Mouse (Mus musculus): Measurements from ENCODE around the gene Elane.

- TF ChIP-seq CTCF (IDR thresholded peaks at IDR 0.05; ENCODE audit: borderline replicate concordance, insufficient read depth, low read depth, low read length) (no peak), POLR2A (IDR thresholded peaks at IDR 0.05; ENCODE audit: borderline replicate concordance, insufficient read depth, low read length) (no peak)
Measured at GRCm38 (mm10) chr10:79928907-79929701, 43.1 kb downstream of the Elane start.
